Mouse (Mus musculus) G1E (cell line): ENCODE measurements at regions not wholly inside any gene's neighbourhood (a gene's known extent, or its start where the extent isn't known, plus 50 kb on each side); places are given as distances from the start of the nearest gene placed in this dataset.

Experiments used
- CTCF ChIP-seq: IDR thresholded peaks from 2 replicates; pipeline ENCODE4 v1.5.1; 2012; ENCODE audit warnings: low read depth, low read length, inconsistent platforms, mixed read lengths
- GATA2 ChIP-seq: IDR thresholded peaks from 2 replicates; pipeline ENCODE4 v1.6.1; 2012; ENCODE audit warnings: low read depth, low read length, inconsistent platforms, borderline replicate concordance
- POLR2AphosphoS5 ChIP-seq: IDR thresholded peaks from 2 replicates; pipeline ENCODE4 v1.6.1; 2012; ENCODE audit warnings: low read depth, low read length, inconsistent platforms; ENCODE audit not compliant: insufficient replicate concordance

DNA sequence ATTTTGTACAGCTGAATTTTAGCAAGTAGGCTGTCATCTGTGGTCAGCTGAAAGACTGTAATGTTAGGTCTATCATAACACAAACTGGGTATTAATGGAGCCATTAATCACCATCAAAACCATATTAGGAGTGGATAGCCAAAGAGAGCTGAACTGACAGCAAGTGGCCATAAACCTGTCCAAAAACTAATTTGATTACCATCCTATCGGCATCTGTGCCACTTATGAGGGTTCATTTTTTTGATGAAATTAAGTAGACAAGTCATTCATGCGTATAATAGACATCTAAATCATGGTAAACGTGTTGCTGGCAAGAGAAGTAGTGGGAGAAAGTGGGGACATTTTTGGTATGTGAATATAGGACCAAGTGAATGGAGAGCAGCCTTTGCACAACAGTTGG is 68.6 kb downstream of the Olig3 start:
- TF ChIP-seq POLR2AphosphoS5 (no peak), CTCF (no peak), GATA2 (no peak)
